Mouse (Mus musculus) B cell, adult (primary cell): Measurements from ENCODE around the gene Trat1. TPM values are rescaled to one million over a fixed set of nuclear protein-coding genes. Genes with fewer than 3 reads are reported as not detected.

Experiments used
- total RNA-seq: library from RNA; stranded (reverse); gene quantifications from 4 replicates; pipeline ENCODE4 v1.2.4, GENCODE M21; 2023; ENCODE audit not compliant: inconsistent age

Trat1 gene
- total RNA-seq: 0.21 to 0.22 TPM in 2 of 4 replicates, not detected in the others

GRCm38 (mm10) chr16:48771971-48772445 lies at the start of gene Trat1:
Gene Trat1, minus strand, starts transcription at chr16:48772021.

GRCm38 (mm10) chr16:48816695-48817094 lies 44.9 kb upstream of the Trat1 start, which contains the start of gene Retnlb:
Gene Retnlb, plus strand, starts transcription at chr16:48816856.

Other genes starting within 250 kb of the Trat1 start
- gene Retnlb, start 44.8 kb upstream of the Trat1 start, total RNA-seq: not detected in 4 replicates
- gene Retnla, start 70.5 kb upstream of the Trat1 start, total RNA-seq: not detected in 4 replicates
- gene Retnlg, start 100.6 kb upstream of the Trat1 start, total RNA-seq: 0.96 to 3.3 TPM (median 2.0 TPM) in 3 of 4 replicates, not detected in the other
- 12.4 to 14.6 TPM (median 14.1 TPM) in 4 replicates for gene Dzip3, start 222.1 kb upstream of the Trat1 start, total RNA-seq
- gene Cip2a, start 222.2 kb upstream of the Trat1 start, total RNA-seq: 5.1 to 7.8 TPM (median 5.5 TPM) in 4 replicates